Mouse (Mus musculus) brain, embryonic 14.5 days (tissue): Measurements from ENCODE around the gene Gm21987. TPM values are rescaled to one million over a fixed set of nuclear protein-coding genes. Genes with fewer than 3 reads are reported as not detected.

Experiments used
- DNase-seq: peaks from one replicate; pipeline ENCODE4 v3.0.0-alpha.2; 2011; ENCODE audit warnings: low read depth
- CTCF ChIP-seq: fragments of 200-500 bp; IDR thresholded peaks from 2 replicates; pipeline ENCODE4 v1.5.1; 2012; ENCODE audit warnings: inconsistent platforms, mild to moderate bottlenecking, moderate library complexity, borderline replicate concordance; ENCODE audit not compliant: insufficient read depth, insufficient read length; ENCODE audit errors: extremely low read depth
- POLR2A ChIP-seq: fragments of 200-500 bp; IDR thresholded peaks from 2 replicates; pipeline ENCODE4 v1.6.1; 2012; ENCODE audit warnings: mild to moderate bottlenecking, inconsistent platforms, borderline replicate concordance; ENCODE audit not compliant: poor library complexity, insufficient read depth, insufficient read length, severe bottlenecking; ENCODE audit errors: extremely low read depth
- polyA plus RNA-seq: library from polyadenylated mRNA; depleted of rRNA; stranded (reverse); fragments of >200 nt; gene quantifications from 2 replicates; pipeline ENCODE4 v1.2.3, GENCODE M21; 2012

The Gm21987 gene
- polyA plus RNA-seq, 1 experiment: not detected

- no peak for DNase-seq
- TF ChIP-seq CTCF (no peak), POLR2A (no peak)
Observed at GRCm38 (mm10) chr16:38352031-38352430, 5.2 kb downstream of the Gm21987 start.

GRCm38 (mm10) chr16:38352851-38353250, 6.0 kb downstream of the Gm21987 start:
- DNase-seq: no peak
- no peak for TF ChIP-seq POLR2A
- TF ChIP-seq CTCF: no peak

- no peak for DNase-seq
- TF ChIP-seq POLR2A: no peak
- TF ChIP-seq CTCF: no peak
Observed at GRCm38 (mm10) chr16:38353642-38354041, 6.8 kb downstream of the Gm21987 start.

GRCm38 (mm10) chr16:38354185-38354913, 7.5 kb downstream of the Gm21987 start:
- no peak for TF ChIP-seq POLR2A
- no peak for TF ChIP-seq CTCF
- no peak for DNase-seq

GRCm38 (mm10) chr16:38358256-38358812, 11.5 kb downstream of the Gm21987 start:
- DNase-seq: no peak

GRCm38 (mm10) chr16:38359241-38359640, 12.4 kb downstream of the Gm21987 start:
- no peak for DNase-seq
- TF ChIP-seq POLR2A (no peak), CTCF (no peak)

More at GRCm38 (mm10) chr16:38358256-38358812, 11.5 kb downstream of the Gm21987 start:
- TF ChIP-seq CTCF (no peak), POLR2A (no peak)

- TF ChIP-seq CTCF: no peak
- TF ChIP-seq POLR2A: no peak
- DNase-seq: no peak
Observed at GRCm38 (mm10) chr16:38359857-38360256, 13.0 kb downstream of the Gm21987 start.

GRCm38 (mm10) chr16:38360317-38360716, 13.5 kb downstream of the Gm21987 start:
- peak; percentile 45 for DNase-seq
- TF ChIP-seq CTCF (no peak), POLR2A (no peak)

GRCm38 (mm10) chr16:38361933-38362332, 15.1 kb downstream of the Gm21987 start, which contains the start of gene Popdc2:
Gene Popdc2 (plus strand): TSS chr16:38362209.
- TF ChIP-seq POLR2A (no peak), CTCF (no peak)

GRCm38 (mm10) chr16:38362493-38363255, 15.8 kb downstream of the Gm21987 start:
- no peak for DNase-seq
- TF ChIP-seq CTCF (no peak), POLR2A (no peak)

More at GRCm38 (mm10) chr16:38361933-38362332, 15.1 kb downstream of the Gm21987 start, which contains the start of gene Popdc2:
- DNase-seq: no peak

GRCm38 (mm10) chr16:38363256-38363595, 16.4 kb downstream of the Gm21987 start:
- no peak for TF ChIP-seq POLR2A
- TF ChIP-seq CTCF: no peak
- DNase-seq: no peak

GRCm38 (mm10) chr16:38363657-38364056, 16.8 kb downstream of the Gm21987 start:
- no peak for DNase-seq
- TF ChIP-seq POLR2A (no peak), CTCF (no peak)
